In the genomic region with DNA sequence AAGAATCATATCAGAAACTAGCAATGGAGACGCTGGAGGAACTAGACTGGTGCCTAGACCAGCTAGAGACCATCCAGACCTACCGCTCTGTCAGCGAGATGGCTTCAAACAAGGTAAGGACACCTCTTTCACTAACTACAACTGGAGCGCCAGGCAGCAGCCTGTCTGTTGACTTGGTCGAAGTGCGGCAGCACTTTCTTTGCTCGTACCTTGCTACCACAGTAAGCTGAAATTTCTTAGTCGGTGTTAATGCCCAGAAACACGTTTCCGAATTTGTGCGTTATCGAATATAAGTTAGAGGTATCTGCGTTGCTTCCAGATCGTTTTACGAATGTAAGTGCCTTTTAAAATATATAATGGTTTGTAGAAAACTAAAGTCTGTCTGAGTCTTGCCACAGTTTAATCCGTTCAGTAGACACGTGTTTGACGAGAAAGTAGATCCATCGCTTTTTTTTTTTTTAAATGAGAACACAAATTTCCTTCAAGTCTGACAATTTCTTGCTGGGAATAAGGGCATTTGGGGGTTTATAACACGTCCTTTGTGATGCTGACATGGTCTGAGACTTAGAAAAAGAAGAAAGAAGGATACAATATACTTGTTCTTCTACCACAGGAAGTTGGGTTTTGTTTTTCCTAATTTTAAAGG, we compare ENCODE assay signal across 9 mouse cellular contexts.
DNase-seq lines count a peak whose midpoint lies in the region; ATAC-seq and TF ChIP-seq lines count a peak whose summit lies in the region.
"Had no signal": no experiment of that assay in that cellular context is flagged by ENCODE, and none has a peak within 500 bp of the region (broad histone marks: within the 10 kb centered on the region; RNA-seq: fewer than 3 reads in every experiment).

No protein-coding gene starts in this region.

- H3K9me3 ChIP-seq in ES-Bruce4 (replicated peaks; ENCODE audit: control insufficient read depth, insufficient read depth, low read length, poor library complexity, severe bottlenecking): no peaks in the 10 kb centered on the region
- H3K9me3 ChIP-seq in forebrain, embryonic 14.5 days (replicated peaks; ENCODE audit: control insufficient read depth, low read length): no peaks in the 10 kb centered on the region
- no peaks in the 10 kb centered on the region for H3K9me3 ChIP-seq in limb, embryonic 14.5 days (ENCODE audit: control insufficient read depth, low read length)

- H3K27me3 ChIP-seq in ES-Bruce4 (ENCODE audit: control insufficient read depth, insufficient read depth, low read length, poor library complexity, severe bottlenecking): 0 out of 2 replicates have a peak, but pooled peaks cover 2% of the 10 kb centered on the region
- 0 out of 2 replicates have a peak, but pooled peaks cover 2% of the 10 kb centered on the region for H3K27me3 ChIP-seq in forebrain, embryonic 14.5 days (replicated peaks; ENCODE audit: control insufficient read depth, insufficient read depth, low read length)
- H3K27me3 ChIP-seq in limb, embryonic 14.5 days (ENCODE audit: control insufficient read depth, insufficient read depth, low read length): no peaks in the 10 kb centered on the region

- H3K9ac ChIP-seq in ES-Bruce4 (ENCODE audit: low read depth, poor library complexity, severe bottlenecking): no peak overlapping the region
- peak overlapping the region; percentile 62 for H3K9ac ChIP-seq in forebrain, embryonic 14.5 days (ENCODE audit: low read length)
- peak overlapping the region; percentile 65 for H3K9ac ChIP-seq in limb, embryonic 14.5 days (ENCODE audit: low read depth, low read length, severe bottlenecking)

- 4% methylated on average over 20 of the region's 20 CpGs for WGBS in forebrain, embryonic 14.5 days
- WGBS in limb, embryonic 14.5 days: 2% methylated on average over 20 of the region's 20 CpGs
- WGBS in olfactory bulb, adult 2 months: 30% methylated on average over 20 of the region's 20 CpGs

- H3K4me1 ChIP-seq in ES-Bruce4 (ENCODE audit: control insufficient read depth, insufficient read depth, low read length): peaks cover 3% of the 10 kb centered on the region
- peaks cover 26% of the 10 kb centered on the region; the same call in 1 of the 2 replicates for H3K4me1 ChIP-seq in forebrain, embryonic 14.5 days (ENCODE audit: control insufficient read depth, insufficient read depth, low read length)
- H3K4me1 ChIP-seq in limb, embryonic 14.5 days (ENCODE audit: control insufficient read depth, insufficient read depth, low read length): peaks cover 42% of the 10 kb centered on the region
- H3K4me1 ChIP-seq in olfactory bulb, adult 2 months (ENCODE audit: control insufficient read depth, insufficient read depth, low read length): peaks cover 11% of the 10 kb centered on the region

- peak overlapping the region; percentile 9; the same call in 1 of the 2 replicates for H3K4me3 ChIP-seq in ES-Bruce4 (ENCODE audit: low read depth, low read length)
- H3K4me3 ChIP-seq in forebrain, embryonic 14.5 days (ENCODE audit: low read depth, low read length): peak overlapping the region; percentile 38
- peak overlapping the region; percentile 59 for H3K4me3 ChIP-seq in limb, embryonic 14.5 days (replicated peaks; ENCODE audit: low read length)
- peak overlapping the region; percentile 30 for H3K4me3 ChIP-seq in olfactory bulb, adult 2 months (ENCODE audit: insufficient read depth, low read depth, low read length)

- H3K36me3 ChIP-seq in ES-Bruce4 (ENCODE audit: control insufficient read depth, insufficient read depth, low read length, poor library complexity, severe bottlenecking): no peaks in the 10 kb centered on the region
- H3K36me3 ChIP-seq in forebrain, embryonic 14.5 days (ENCODE audit: control insufficient read depth, insufficient read depth, low read length): no peaks in the 10 kb centered on the region
- H3K36me3 ChIP-seq in limb, embryonic 14.5 days (ENCODE audit: control insufficient read depth, insufficient read depth, low read length): no peaks in the 10 kb centered on the region
- H3K36me3 ChIP-seq: G1E had no signal

- no peak for TF ChIP-seq POLR2A in ES-Bruce4 (IDR thresholded peaks at IDR 0.05; ENCODE audit: insufficient read depth, low read length)
- peak; percentile 33; the same call in 1 of the 2 replicates for TF ChIP-seq POLR2A in limb, embryonic 14.5 days (IDR thresholded peaks at IDR 0.05; ENCODE audit: borderline replicate concordance, extremely low read depth, insufficient read depth, insufficient read length)
- TF ChIP-seq POLR2A in olfactory bulb, adult 2 months (IDR thresholded peaks at IDR 0.05; ENCODE audit: insufficient read depth, low read depth, low read length): no peak

- H3K27ac ChIP-seq in ES-Bruce4 (ENCODE audit: insufficient read depth, low read length): no peak overlapping the region
- H3K27ac ChIP-seq in forebrain, embryonic 14.5 days (ENCODE audit: low read depth, low read length): peak overlapping the region; percentile 28; the same call in 1 of the 2 replicates
- H3K27ac ChIP-seq in limb, embryonic 14.5 days (replicated peaks; ENCODE audit: low read depth, low read length): peak overlapping the region; percentile 85
- H3K27ac ChIP-seq in olfactory bulb, adult 2 months (ENCODE audit: insufficient read depth, low read depth, low read length): peak overlapping the region; percentile 60

- peak overlapping the region; percentile 79 for H3K4me2 ChIP-seq in forebrain, embryonic 14.5 days (ENCODE audit: low read length)
- H3K4me2 ChIP-seq in limb, embryonic 14.5 days (replicated peaks; ENCODE audit: low read depth, low read length, severe bottlenecking): peak overlapping the region; percentile 87

- TF ChIP-seq EP300 in ES-Bruce4 (IDR thresholded peaks at IDR 0.05; ENCODE audit: insufficient read depth, low read depth, low read length): no peak

- ATAC-seq in frontal cortex, adult (ENCODE audit: low TSS enrichment): 0 out of 2 replicates have a peak, but pooled peaks have one; percentile 7
- ATAC-seq in forebrain, embryonic 14.5 days: peak; percentile 37
- ATAC-seq in limb, embryonic 14.5 days (ENCODE audit: low FRiP score, low read depth): 0 out of 2 replicates have a peak, but pooled peaks have one; percentile 8

- no peak for TF ChIP-seq CTCF in ES-Bruce4 (IDR thresholded peaks at IDR 0.05; ENCODE audit: low read depth, low read length)
- TF ChIP-seq CTCF in olfactory bulb, adult 2 months (IDR thresholded peaks at IDR 0.05; ENCODE audit: insufficient read depth, low read depth, low read length): no peak

- DNase-seq in frontal cortex, adult 2 months (ENCODE audit: extremely low spot score in 1 of 2, low spot score in 1 of 2): no peak
- no peak for DNase-seq in forebrain, embryonic 14.5 days (ENCODE audit: low spot score)
- no peak for DNase-seq in limb, embryonic 14.5 days (ENCODE audit: low spot score)
- DNase-seq in frontal cortex, postnatal 25 days (ENCODE audit: low spot score in 2 of 2): no peak
- DNase-seq in cerebellum, adult 11-12 months: no peak

Comparison
In these comparisons a context has a peak if more than half of its experiments do, and no peak if none do; other contexts are left out.
1. H3K4me3 ChIP-seq: peak in every context shown above with its lines; median percentile 59 in limb, embryonic 14.5 days; 38 in forebrain, embryonic 14.5 days; 30 in olfactory bulb, adult 2 months; 9 in ES-Bruce4.